Mouse (Mus musculus): ENCODE data around the gene Lce1g.

DNA sequence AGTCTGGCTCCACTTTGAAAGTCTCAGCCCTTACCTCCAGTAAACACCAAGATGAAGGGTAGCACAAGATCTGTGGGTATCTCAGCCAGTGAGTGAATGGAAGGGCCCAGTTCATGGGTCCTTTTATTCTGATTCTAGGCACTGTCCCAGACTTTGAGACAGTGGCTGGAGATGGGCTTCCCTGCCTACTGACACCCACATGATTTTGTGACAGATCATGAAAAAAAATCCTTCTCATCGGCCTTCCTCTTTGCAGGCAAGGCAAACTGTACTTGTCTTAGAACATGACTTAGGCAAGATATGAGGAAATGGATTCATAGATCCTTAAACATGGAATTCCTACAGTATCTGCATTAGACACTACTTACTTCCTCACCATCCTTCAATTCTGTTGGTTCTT is 13.1 kb downstream of the Lce1g start, which contains the start of gene Gm38119:
- TF ChIP-seq CTCF (IDR thresholded peaks at IDR 0.05; ENCODE audit: low read depth) = no peak
- TF ChIP-seq EP300 (IDR thresholded peaks at IDR 0.05; ENCODE audit: low read depth) = no peak
